Mouse (Mus musculus): ENCODE measurements at regions not wholly inside any gene's neighbourhood (a gene's known extent, or its start where the extent isn't known, plus 50 kb on each side); places are given as distances from the start of the nearest gene placed in this dataset.

GRCm38 (mm10) chr12:26546361-26546760 is 77.4 kb downstream of the Cmpk2 start:
- DNase-seq (ENCODE audit: low read depth, low spot score) = no peak

- DNase-seq (ENCODE audit: low read depth, low spot score) = no peak
Observed at GRCm38 (mm10) chr12:26543463-26543862, 74.5 kb downstream of the Cmpk2 start.

- peak; percentile 73 for DNase-seq (ENCODE audit: low read depth, low spot score)
Observed at GRCm38 (mm10) chr12:26542451-26542850, 73.4 kb downstream of the Cmpk2 start.

- no peak for DNase-seq (ENCODE audit: low read depth, low spot score)
Observed at GRCm38 (mm10) chr12:26535261-26535890, 66.4 kb downstream of the Cmpk2 start.

- DNase-seq (ENCODE audit: low read depth, low spot score) = no peak
Observed at GRCm38 (mm10) chr12:26534229-26535105, 65.5 kb downstream of the Cmpk2 start.

GRCm38 (mm10) chr12:26533641-26534151 is 64.7 kb downstream of the Cmpk2 start:
- no peak for DNase-seq (ENCODE audit: low read depth, low spot score)

- DNase-seq (ENCODE audit: low read depth, low spot score) = peak; percentile 71
Observed at GRCm38 (mm10) chr12:26532823-26533640, 64.0 kb downstream of the Cmpk2 start.

GRCm38 (mm10) chr12:26532076-26532475 is 63.1 kb downstream of the Cmpk2 start:
- no peak for DNase-seq (ENCODE audit: low read depth, low spot score)

Measured in R1 (cell line).